In the genomic region with DNA sequence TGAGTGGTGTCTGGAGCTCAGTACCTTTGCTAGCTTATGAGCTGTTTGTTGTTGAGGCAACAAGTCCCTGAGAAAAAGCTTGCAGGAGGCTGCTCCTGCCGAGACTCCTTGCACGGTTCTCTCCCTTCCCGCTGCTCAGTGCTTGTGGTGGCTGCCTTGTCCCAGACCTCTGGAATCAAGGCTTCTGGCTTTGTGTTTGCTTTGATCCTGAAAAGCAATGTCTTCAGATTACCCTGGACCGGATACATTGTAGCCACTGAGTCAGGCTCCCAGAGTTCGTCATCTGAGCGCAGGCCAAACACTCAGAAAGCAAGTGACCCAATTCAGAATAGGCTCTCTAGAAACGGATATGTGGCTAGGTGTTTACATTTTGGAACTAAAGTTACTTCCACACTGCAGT, we compare ENCODE assay signal across 31 mouse cellular contexts.
"Had no signal": no experiment of that assay in that cellular context is flagged by ENCODE, and none has a peak within 500 bp of the region (broad histone marks: within the 10 kb centered on the region; RNA-seq: fewer than 3 reads in every experiment).

No protein-coding gene starts in this region.

- DNase-seq: left cerebral cortex, postnatal 4 days; liver; liver, embryonic 13.5 days; liver, postnatal 0 days; lung, adult 18-20 months; lung, adult 2 months; lung, embryonic 14.5 days; lung, postnatal 10 days; lung, postnatal 14 days; lung, postnatal 36 days; lung, postnatal 4 days; midbrain, embryonic 14.5 days had no signal

- H3K27ac ChIP-seq: limb, embryonic 10.5 days; limb, embryonic 12.5 days; limb, embryonic 13.5 days; limb, embryonic 15.5 days; liver, embryonic 12.5 days; liver, embryonic 13.5 days; liver, embryonic 14.5 days; liver, embryonic 15.5 days; lung, embryonic 15.5 days; macrophage; midbrain, embryonic 10.5 days; midbrain, embryonic 12.5 days; midbrain, embryonic 13.5 days; midbrain, embryonic 15.5 days had no signal

- H3K4me1 ChIP-seq: limb, embryonic 12.5 days; limb, embryonic 13.5 days; liver, embryonic 12.5 days; liver, embryonic 13.5 days; liver, embryonic 15.5 days; megakaryocyte, embryonic 14.5 days had no signal

- H3K27me3 ChIP-seq: limb, embryonic 12.5 days; limb, embryonic 13.5 days; limb, embryonic 15.5 days; liver, embryonic 12.5 days; liver, embryonic 13.5 days; liver, embryonic 15.5 days; lung, embryonic 15.5 days; megakaryocyte, embryonic 14.5 days; midbrain, embryonic 12.5 days; midbrain, embryonic 13.5 days; midbrain, embryonic 15.5 days had no signal

- H3K4me3 ChIP-seq: limb, embryonic 10.5 days; limb, embryonic 12.5 days; limb, embryonic 13.5 days; limb, embryonic 15.5 days; liver, embryonic 12.5 days; liver, embryonic 13.5 days; liver, embryonic 15.5 days; lung, embryonic 15.5 days; megakaryocyte, embryonic 14.5 days; midbrain, embryonic 10.5 days; midbrain, embryonic 12.5 days; midbrain, embryonic 13.5 days; midbrain, embryonic 15.5 days; myocyte had no signal

- H3K9me3 ChIP-seq: limb, embryonic 10.5 days; limb, embryonic 13.5 days; limb, embryonic 15.5 days; liver, embryonic 12.5 days; liver, embryonic 13.5 days; liver, embryonic 15.5 days; lung, embryonic 15.5 days; midbrain, embryonic 10.5 days; midbrain, embryonic 13.5 days; midbrain, embryonic 15.5 days had no signal

- H3K9ac ChIP-seq: limb, embryonic 12.5 days; limb, embryonic 13.5 days; limb, embryonic 15.5 days; liver, embryonic 12.5 days; liver, embryonic 13.5 days; liver, embryonic 14.5 days; liver, embryonic 15.5 days; liver, postnatal 0 days; lung, embryonic 14.5 days; lung, embryonic 15.5 days; midbrain, embryonic 12.5 days; midbrain, embryonic 13.5 days; midbrain, embryonic 15.5 days had no signal

- H3K4me2 ChIP-seq: limb, embryonic 12.5 days; limb, embryonic 13.5 days; limb, embryonic 15.5 days; liver, embryonic 11.5 days; liver, embryonic 12.5 days; liver, embryonic 13.5 days; liver, embryonic 15.5 days; lung, embryonic 14.5 days; lung, embryonic 15.5 days; midbrain, embryonic 11.5 days; midbrain, embryonic 12.5 days; midbrain, embryonic 13.5 days; midbrain, embryonic 15.5 days had no signal

- ATAC-seq: liver, embryonic 12.5 days; liver, postnatal 0 days; lung, postnatal 0 days; midbrain, embryonic 13.5 days; midbrain, embryonic 15.5 days; midbrain, embryonic 16.5 days had no signal

- H3K36me3 ChIP-seq: limb, embryonic 10.5 days; limb, embryonic 12.5 days; limb, embryonic 13.5 days; limb, embryonic 15.5 days; liver, embryonic 12.5 days; liver, embryonic 13.5 days; liver, embryonic 15.5 days; lung, embryonic 15.5 days; midbrain, embryonic 10.5 days; midbrain, embryonic 12.5 days; midbrain, embryonic 13.5 days; midbrain, embryonic 15.5 days had no signal
